Mouse (Mus musculus) testis, adult 10 weeks (tissue): ENCODE results near the gene Synpo2. TPM values are rescaled to one million over a fixed set of nuclear protein-coding genes. Genes with fewer than 3 reads are reported as not detected.

Experiments
- polyA plus RNA-seq: library from polyadenylated mRNA; stranded (reverse); fragments of 350-450 nt; fragmentation: Illumina TruSeq; extraction: RNeasy Lipid Tissue Mini Kit (QIAGEN cat#74804); gene quantifications from one replicate; pipeline ENCODE4 v1.2.3, GENCODE M21; 2014; ENCODE audit warnings: low read depth, low replicate concordance

The Synpo2 gene
- 1.9 TPM for polyA plus RNA-seq

DNA sequence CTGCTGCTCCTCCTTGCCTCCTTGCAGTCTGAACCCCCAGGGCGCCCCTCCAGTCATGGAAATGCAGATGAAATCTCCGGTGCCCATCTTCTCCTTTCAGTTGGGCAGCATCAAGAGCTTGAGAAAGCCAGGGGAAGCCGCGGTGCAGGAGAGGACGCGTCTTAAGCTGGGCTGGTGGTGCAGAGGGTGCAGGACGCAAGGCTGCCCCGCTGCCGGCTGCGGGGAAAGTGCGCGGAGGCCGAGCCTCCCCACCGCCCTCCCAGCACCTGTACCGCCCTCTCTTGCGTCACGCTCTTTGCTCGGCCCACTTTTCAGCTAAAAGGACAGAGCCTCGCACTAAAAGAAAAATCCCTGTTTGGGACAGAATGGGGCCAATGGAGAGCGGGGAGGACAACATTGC is at the start of gene Synpo2:
Gene Synpo2, minus strand, starts transcription at position 229 of the 400 bp plus-strand sequence.

DNA sequence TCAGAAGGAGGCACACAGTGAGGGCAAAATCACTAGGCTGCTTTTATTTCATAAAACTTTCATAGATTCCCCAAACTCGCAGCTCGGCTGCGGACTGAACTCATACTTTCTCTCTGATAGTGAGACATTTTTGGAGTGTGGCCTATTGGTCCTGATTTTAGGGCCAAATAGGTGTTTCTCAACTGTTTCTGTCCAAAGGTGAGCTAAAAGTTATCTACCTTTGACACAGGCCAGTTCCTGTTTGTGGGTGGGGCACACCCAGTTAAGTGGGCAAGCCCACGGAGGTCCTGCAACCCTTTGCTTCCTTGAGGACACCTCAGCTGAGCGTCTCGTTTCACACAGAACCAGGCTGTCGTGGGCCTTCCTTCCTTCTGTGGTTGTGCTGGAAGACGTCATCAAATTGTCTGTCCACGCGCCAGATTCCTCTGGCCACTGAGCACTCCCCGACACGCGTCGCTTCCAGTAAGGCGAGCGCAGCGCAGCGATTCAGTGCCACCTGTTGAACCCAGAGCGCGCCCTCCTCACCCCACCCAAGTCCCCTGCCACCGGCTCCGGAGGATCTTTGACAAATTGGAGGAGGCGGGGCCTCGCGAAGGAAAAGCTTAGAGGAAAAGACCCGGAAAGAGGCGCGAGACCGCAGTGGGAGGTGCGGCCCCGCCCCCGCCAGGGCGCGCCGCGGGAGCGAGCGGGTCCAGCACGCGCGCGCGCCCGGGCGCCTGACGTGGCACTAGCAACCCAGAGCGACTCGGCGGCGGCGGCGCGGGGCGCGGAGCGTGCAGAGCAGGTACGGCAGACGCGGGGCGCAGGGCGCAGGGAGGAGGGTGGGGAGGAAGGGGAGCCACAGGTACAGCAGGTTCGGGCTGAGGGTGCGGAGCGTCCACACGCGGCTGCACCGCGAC is 31.1 kb upstream of the Synpo2 start, which contains the start of gene Sec24d:
Gene Sec24d, plus strand, starts transcription at position 703 of the 899 bp plus-strand sequence.

DNA sequence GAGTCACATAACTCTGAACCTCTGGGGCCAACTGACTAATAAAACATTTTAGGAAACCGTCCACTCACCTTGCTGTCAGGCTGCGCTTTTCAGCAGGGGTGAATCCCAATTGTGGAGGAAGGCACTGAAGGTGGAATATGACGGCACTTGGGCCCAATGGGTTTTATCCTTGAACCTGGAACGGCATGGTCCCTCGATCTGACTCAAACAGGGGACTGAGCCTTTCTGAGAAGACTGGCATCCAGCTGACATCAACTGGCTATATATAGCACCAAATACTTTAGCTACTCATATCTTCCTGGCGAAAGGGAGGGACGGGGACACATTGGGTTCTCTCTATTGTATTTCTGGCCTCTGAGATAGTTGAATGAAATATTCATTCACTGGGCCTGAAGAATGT is 201.2 kb downstream of the Synpo2 start, which contains the start of gene Myoz2:
Gene Myoz2, minus strand, starts transcription at position 264 of the 400 bp plus-strand sequence.

Other genes starting within 250 kb of the Synpo2 start
- gene Myoz2, start 201.1 kb downstream of the Synpo2 start, polyA plus RNA-seq = 1.2 TPM
- gene Sec24d, start 31.3 kb upstream of the Synpo2 start, polyA plus RNA-seq = 3.8 TPM
- gene Mettl14, start 150.0 kb upstream of the Synpo2 start, polyA plus RNA-seq = 24.4 TPM
- 0.25 TPM for gene Prss12, start 210.8 kb upstream of the Synpo2 start, polyA plus RNA-seq